Mouse (Mus musculus): ENCODE measurements around the gene Fbxo41. TPM values are rescaled to one million over a fixed set of nuclear protein-coding genes. Genes with fewer than 3 reads are reported as not detected.
A peak's percentile ranks its signal among the peaks of the same experiment; 100 is the strongest.

Gene Fbxo41
- polyA plus RNA-seq, 1 experiment = not detected

DNA sequence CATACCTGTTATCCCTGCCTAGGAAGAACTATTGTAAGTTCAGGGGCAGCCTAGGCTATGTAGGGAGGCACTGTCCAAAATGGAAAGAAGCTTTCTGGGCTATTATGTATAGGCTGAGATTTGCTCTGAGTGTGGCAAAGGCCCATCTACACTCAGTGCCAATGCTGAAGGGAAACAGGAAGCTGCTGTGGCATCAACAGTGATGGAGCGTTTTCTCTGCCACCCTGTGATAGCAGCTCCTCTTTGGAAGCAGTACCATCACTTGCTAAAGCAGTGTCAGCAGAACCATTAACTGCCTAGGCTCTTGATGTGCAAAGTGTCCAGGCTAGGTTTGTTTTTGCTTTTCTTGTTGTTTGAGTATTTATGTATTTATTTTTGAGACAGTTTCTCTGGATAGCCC lies 66.6 kb downstream of the Fbxo41 start:
- no peak overlapping the region for H3K4me3 ChIP-seq (replicated peaks)
- TF ChIP-seq FLI1 (IDR thresholded peaks at IDR 0.05; ENCODE audit: low read length) = no peak
- no peak for TF ChIP-seq GATA1 (IDR thresholded peaks at IDR 0.05; ENCODE audit: borderline replicate concordance, low read length)
- H3K36me3 ChIP-seq (replicated peaks; ENCODE audit: low read length) = peaks cover 34% of the 10 kb centered on the region
- peaks cover 6% of the 10 kb centered on the region for H3K27me3 ChIP-seq (replicated peaks)
- H3K9me3 ChIP-seq = 0 out of 2 replicates have a peak, but pooled peaks cover 8% of the 10 kb centered on the region
- H3K4me1 ChIP-seq = peaks cover 41% of the 10 kb centered on the region

- no peak for TF ChIP-seq FLI1 (IDR thresholded peaks at IDR 0.05; ENCODE audit: low read length)
- TF ChIP-seq GATA1 (IDR thresholded peaks at IDR 0.05; ENCODE audit: borderline replicate concordance, low read length) = no peak
- H3K9me3 ChIP-seq = 0 out of 2 replicates have a peak, but pooled peaks cover 3% of the 10 kb centered on the region
- peaks cover 41% of the 10 kb centered on the region for H3K4me1 ChIP-seq
- peaks cover 11% of the 10 kb centered on the region for H3K27me3 ChIP-seq (replicated peaks)
- H3K36me3 ChIP-seq (replicated peaks; ENCODE audit: low read length) = peaks cover 10% of the 10 kb centered on the region
- no peak overlapping the region for H3K4me3 ChIP-seq (replicated peaks)
These were observed 68.9 kb downstream of the Fbxo41 start for GRCm38 (mm10) chr6:85433865-85434264.

DNA sequence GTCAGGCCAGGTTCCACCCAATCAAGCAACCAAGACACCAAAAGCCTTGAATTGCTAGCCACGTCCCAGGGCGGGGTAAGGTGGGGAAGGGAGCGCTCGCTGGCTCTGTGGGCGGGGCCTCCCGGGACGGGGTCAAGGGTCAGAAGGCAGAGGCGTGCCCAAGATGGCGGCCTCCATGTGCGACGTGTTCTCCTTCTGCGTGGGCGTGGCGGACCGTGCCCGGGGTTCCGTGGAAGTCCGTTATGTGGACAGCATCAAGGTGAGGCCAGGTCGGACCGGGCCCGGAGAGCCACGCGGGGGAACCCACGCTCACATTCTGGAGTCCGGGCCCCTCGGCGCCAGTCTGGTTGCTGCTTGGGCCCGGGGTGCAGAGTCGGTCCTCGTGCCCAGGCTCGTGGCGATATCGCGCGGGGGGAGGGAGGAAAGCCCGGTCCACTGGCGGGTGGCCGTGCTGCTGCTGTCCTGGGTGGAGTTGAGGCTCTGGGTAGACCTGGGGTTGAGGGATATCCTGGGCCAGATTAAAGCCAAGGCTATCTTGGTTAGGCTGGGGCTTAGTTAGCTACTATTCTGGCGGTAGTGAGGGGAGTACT lies 70.9 kb downstream of the Fbxo41 start, which contains the start of gene Smyd5:
Gene Smyd5 (plus strand): TSS at position 148 of the 590 bp plus-strand sequence.
- Histone ChIP-seq H3K36me3 (replicated peaks; ENCODE audit: low read length) (no peaks in the 10 kb centered on the region), H3K4me3 (replicated peaks) (peak within 1 kb of the TSS; percentile 92)

DNA sequence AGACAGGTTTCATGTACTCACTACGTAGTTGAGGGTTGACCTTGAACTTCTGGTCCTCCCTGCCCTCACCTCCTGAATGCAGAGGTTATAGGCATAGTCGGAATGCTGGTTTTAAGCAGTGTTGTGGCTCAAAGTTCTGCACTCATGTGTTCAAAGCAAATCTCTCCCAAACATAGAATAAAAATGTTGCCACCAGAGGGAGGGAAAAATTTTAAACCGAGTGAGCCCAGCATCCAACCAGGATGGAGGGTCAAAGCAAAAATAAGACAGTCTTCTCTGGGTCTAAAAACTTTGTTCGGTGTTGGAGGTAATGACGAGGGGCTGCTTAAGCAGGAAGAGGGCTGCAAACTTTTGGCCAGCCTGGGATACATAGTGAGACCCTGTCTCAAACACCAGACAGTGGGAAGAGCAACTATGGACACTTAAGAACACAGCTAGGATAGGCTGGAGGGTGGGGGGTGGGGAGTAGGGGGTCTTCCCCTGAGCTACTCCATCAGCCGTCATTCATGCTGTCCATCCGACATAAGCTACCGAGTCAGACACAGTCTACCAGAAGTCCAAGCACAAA lies 71.4 kb downstream of the Fbxo41 start:
- TF ChIP-seq FLI1 (IDR thresholded peaks at IDR 0.05; ENCODE audit: low read length) (no peak), GATA1 (IDR thresholded peaks at IDR 0.05; ENCODE audit: borderline replicate concordance, low read length) (no peak)
- H3K4me3 ChIP-seq (replicated peaks) = peak overlapping the region; percentile 92
- no peaks in the 10 kb centered on the region for H3K36me3 ChIP-seq (replicated peaks; ENCODE audit: low read length)
- H3K9me3 ChIP-seq = no peaks in the 10 kb centered on the region
- H3K4me1 ChIP-seq = peaks cover 31% of the 10 kb centered on the region
- H3K27me3 ChIP-seq (replicated peaks) = peaks cover 24% of the 10 kb centered on the region

More for the DNA sequence above, 70.9 kb downstream of the Fbxo41 start, which contains the start of gene Smyd5:
- H3K9me3 ChIP-seq = no peaks in the 10 kb centered on the region
- H3K4me1 ChIP-seq = peaks cover 37% of the 10 kb centered on the region
- peaks cover 20% of the 10 kb centered on the region for H3K27me3 ChIP-seq (replicated peaks)
- TF ChIP-seq FLI1 (IDR thresholded peaks at IDR 0.05; ENCODE audit: low read length) (no peak), GATA1 (IDR thresholded peaks at IDR 0.05; ENCODE audit: borderline replicate concordance, low read length) (no peak)

DNA sequence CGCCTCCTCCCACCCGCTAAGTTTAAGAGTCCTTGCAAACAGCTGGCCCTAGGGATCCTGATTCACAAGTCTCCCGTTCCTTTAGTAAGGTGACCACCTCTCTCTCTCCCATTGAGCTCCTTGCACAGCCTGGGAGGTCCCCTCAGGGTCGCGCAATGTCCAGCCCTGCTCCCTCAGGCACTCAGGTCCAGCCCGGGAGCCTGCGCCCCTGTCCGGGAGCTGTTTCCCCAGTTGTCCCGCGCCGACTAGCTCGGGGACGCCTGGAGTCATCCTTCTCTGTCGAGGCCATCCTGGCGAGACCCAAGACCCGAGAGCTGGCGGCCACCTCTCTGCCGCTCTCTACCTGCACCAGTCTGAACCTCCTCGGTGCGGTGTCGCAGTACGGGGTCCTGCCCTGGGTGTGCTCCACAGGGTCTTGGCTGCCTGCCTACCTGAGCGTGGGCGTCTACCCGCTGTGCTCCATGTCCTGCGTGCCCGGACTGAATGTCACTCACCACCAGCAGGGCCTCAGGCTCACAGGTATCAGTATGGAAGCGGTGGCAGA lies 78.9 kb downstream of the Fbxo41 start, which contains the start of gene Noto:
Gene Noto (plus strand): TSS at position 51 of the 544 bp plus-strand sequence.
- no peak for TF ChIP-seq GATA1 (IDR thresholded peaks at IDR 0.05; ENCODE audit: borderline replicate concordance, low read length)
- no peaks in the 10 kb centered on the region; the same call in 1 of the 2 replicates for H3K4me1 ChIP-seq
- peaks cover 69% of the 10 kb centered on the region for H3K27me3 ChIP-seq (replicated peaks)
- no peak within 1 kb of the TSS for H3K4me3 ChIP-seq (replicated peaks)
- no peaks in the 10 kb centered on the region for H3K36me3 ChIP-seq (replicated peaks; ENCODE audit: low read length)
- H3K9me3 ChIP-seq = no peaks in the 10 kb centered on the region

Other genes starting within 250 kb of the Fbxo41 start
- 0.72 TPM in 1 of 2 replicates, not detected in the other for gene Sfxn5, start 169.6 kb downstream of the Fbxo41 start, polyA plus RNA-seq (2012; ENCODE audit: insufficient read depth, low replicate concordance)
- gene Rab11fip5, start 128.4 kb downstream of the Fbxo41 start, polyA plus RNA-seq (2012; ENCODE audit: insufficient read depth, low replicate concordance) = 1.0 and 4.4 TPM in 2 replicates
- gene Noto, start 79.1 kb downstream of the Fbxo41 start, polyA plus RNA-seq (2012; ENCODE audit: insufficient read depth, low replicate concordance) = not detected in 2 replicates
- gene Smyd5, start 71.0 kb downstream of the Fbxo41 start, polyA plus RNA-seq (2012; ENCODE audit: insufficient read depth, low replicate concordance) = 6.2 and 7.5 TPM in 2 replicates
- gene Cct7, start 51.5 kb downstream of the Fbxo41 start, polyA plus RNA-seq (2012; ENCODE audit: insufficient read depth, low replicate concordance) = 5.2 and 36.0 TPM in 2 replicates
- 18.8 TPM in 1 of 2 replicates, not detected in the other for gene Pradc1, start 51.0 kb downstream of the Fbxo41 start, polyA plus RNA-seq (2012; ENCODE audit: insufficient read depth, low replicate concordance)
- gene Egr4, start 10.6 kb upstream of the Fbxo41 start, polyA plus RNA-seq (2012; ENCODE audit: insufficient read depth, low replicate concordance) = 0.12 TPM in 1 of 2 replicates, not detected in the other
- 0.08 TPM in 1 of 2 replicates, not detected in the other for gene Alms1, start 84.5 kb upstream of the Fbxo41 start, polyA plus RNA-seq (2012; ENCODE audit: insufficient read depth, low replicate concordance)
- not detected in 2 replicates for gene Nat8f7, start 210.2 kb upstream of the Fbxo41 start, polyA plus RNA-seq (2012; ENCODE audit: insufficient read depth, low replicate concordance)

Data from megakaryocyte, embryonic 14.5 days (primary cell).